Mouse (Mus musculus) right cerebral cortex, postnatal 4 days (tissue): ENCODE results near the gene Calm3.

Source experiments
- DNase-seq: peaks from one replicate; pipeline ENCODE4 v3.0.0-alpha.2; 2022

Gene Calm3

GRCm38 (mm10) chr7:16914453-16915343 lies 9.2 kb downstream of the Calm3 start:
- no peak for DNase-seq

GRCm38 (mm10) chr7:16913806-16914452 lies 10.0 kb downstream of the Calm3 start:
- DNase-seq = peak; percentile 71

- DNase-seq = no peak
Measured at GRCm38 (mm10) chr7:16912360-16912759, 11.6 kb downstream of the Calm3 start.

GRCm38 (mm10) chr7:16911904-16912303 lies 12.0 kb downstream of the Calm3 start:
- no peak for DNase-seq

- DNase-seq = no peak
Measured at GRCm38 (mm10) chr7:16909909-16910308, 14.0 kb downstream of the Calm3 start.

GRCm38 (mm10) chr7:16908859-16909258 lies 15.1 kb downstream of the Calm3 start:
- no peak for DNase-seq

GRCm38 (mm10) chr7:16908367-16908766 lies 15.5 kb downstream of the Calm3 start:
- no peak for DNase-seq

GRCm38 (mm10) chr7:16907842-16908241 lies 16.1 kb downstream of the Calm3 start:
- no peak for DNase-seq

- no peak for DNase-seq
Measured at GRCm38 (mm10) chr7:16906889-16907559, 16.9 kb downstream of the Calm3 start.

GRCm38 (mm10) chr7:16906281-16906680 lies 17.6 kb downstream of the Calm3 start, which contains the start of gene Ptgir:
Gene Ptgir (plus strand): TSS chr7:16906490.
- no peak for DNase-seq

- DNase-seq = no peak
Measured at GRCm38 (mm10) chr7:16905491-16906021, 18.4 kb downstream of the Calm3 start.

GRCm38 (mm10) chr7:16904120-16904675 lies 19.7 kb downstream of the Calm3 start:
- DNase-seq = no peak

- DNase-seq = no peak
Measured at GRCm38 (mm10) chr7:16903439-16903955, 20.4 kb downstream of the Calm3 start.

GRCm38 (mm10) chr7:16900526-16900925 lies 23.4 kb downstream of the Calm3 start:
- no peak for DNase-seq

- no peak for DNase-seq
Measured at GRCm38 (mm10) chr7:16895511-16895910, 28.4 kb downstream of the Calm3 start.

GRCm38 (mm10) chr7:16895000-16895399 lies 28.9 kb downstream of the Calm3 start:
- peak; percentile 66 for DNase-seq

GRCm38 (mm10) chr7:16894279-16894678 lies 29.6 kb downstream of the Calm3 start:
- no peak for DNase-seq

GRCm38 (mm10) chr7:16893612-16894011 lies 30.3 kb downstream of the Calm3 start:
- no peak for DNase-seq

- DNase-seq = no peak
Measured at GRCm38 (mm10) chr7:16892352-16892730, 31.6 kb downstream of the Calm3 start.

- DNase-seq = peak; percentile 91
Measured at GRCm38 (mm10) chr7:16891641-16892351, 32.1 kb downstream of the Calm3 start, which contains the start of gene Gng8. Gene Gng8 (plus strand): TSS chr7:16891786.

- no peak for DNase-seq
Measured at GRCm38 (mm10) chr7:16890944-16891343, 33.0 kb downstream of the Calm3 start.

- no peak for DNase-seq
Measured at GRCm38 (mm10) chr7:16890536-16890935, 33.4 kb downstream of the Calm3 start.
